Mouse (Mus musculus) intestine, embryonic 14.5 days (tissue): ENCODE data around the gene Wdhd1. TPM values are rescaled to one million over a fixed set of nuclear protein-coding genes. Genes with fewer than 3 reads are reported as not detected.

Experiments
- ATAC-seq: fragments of 200-750 bp; cut with Nextera tagmentation; replicated peaks from 2 replicates; pipeline ENCODE4 v1.8.0; 2017; ENCODE audit warnings: low read depth, moderate number of reproducible peaks, moderate TSS enrichment, moderate library complexity; ENCODE audit not compliant: low FRiP score, low TSS enrichment
- DNase-seq: peaks from one replicate; pipeline ENCODE4 v3.0.0-alpha.2; 2018; ENCODE audit warnings: low spot score
- H3K27ac ChIP-seq: fragments of 300-500 bp; sonication (generic); 2 replicates; pipeline ENCODE4 v1.5.1; 2014; ENCODE audit warnings: low read depth, mild to moderate bottlenecking, control low read depth
- H3K27me3 ChIP-seq: fragments of 300-500 bp; sonication (generic); replicated peaks from 2 replicates; pipeline ENCODE4 v1.6.1; 2014; ENCODE audit warnings: low read length, control low read depth; ENCODE audit not compliant: control insufficient read depth, insufficient read depth
- H3K36me3 ChIP-seq: fragments of 300-500 bp; sonication (generic); 2 replicates; pipeline ENCODE4 v1.6.1; 2014; ENCODE audit warnings: low read length, control low read depth; ENCODE audit not compliant: control insufficient read depth, insufficient read depth
- H3K4me1 ChIP-seq: fragments of 300-500 bp; sonication (generic); replicated peaks from 2 replicates; pipeline ENCODE4 v1.6.1; 2014; ENCODE audit warnings: low read length, control low read depth, mixed read lengths; ENCODE audit not compliant: control insufficient read depth, insufficient read depth
- H3K4me2 ChIP-seq: fragments of 300-500 bp; sonication (generic); 2 replicates; pipeline ENCODE4 v1.6.1; 2014; ENCODE audit warnings: low read length
- H3K4me3 ChIP-seq: fragments of 300-500 bp; sonication (generic); 2 replicates; pipeline ENCODE4 v1.5.1; 2014; ENCODE audit warnings: low read depth, low read length, control low read depth, mixed read lengths
- H3K9ac ChIP-seq: fragments of 300-500 bp; sonication (generic); 2 replicates; pipeline ENCODE4 v1.6.1; 2014; ENCODE audit warnings: mild to moderate bottlenecking, low read length
- H3K9me3 ChIP-seq: fragments of 300-500 bp; sonication (generic); 2 replicates; pipeline ENCODE4 v1.6.1; 2016; ENCODE audit warnings: low read length, control low read depth; ENCODE audit not compliant: control insufficient read depth
- WGBS: fragments of 180-500 bp; shearing (Covaris S2); extraction: QIAGEN DNeasy Blood & Tissue Kit; methylation state at CpG from one replicate; pipeline ENCODE4 v1.1.7; 2014; 5-methylcytosine and 5-hydroxymethylcytosine counted together
- polyA plus RNA-seq: library from polyadenylated mRNA; unstranded; fragments of >200 nt; fragmentation: Nextera tagmentation; extraction: Ambion mirVana; gene quantifications from 2 replicates; pipeline ENCODE4 v1.2.1, GENCODE M21; 2014

Wdhd1 gene
- polyA plus RNA-seq, 1 experiment from 2014 or later, result 34.8 TPM

GRCm38 (mm10) chr14:47287021-47287420 lies 10.4 kb upstream of the Wdhd1 start:
- H3K36me3 ChIP-seq, result peaks cover 15% of the 10 kb centered on the region
- DNase-seq (no peak), ATAC-seq (no peak)
- no peak overlapping the region for H3K4me3 ChIP-seq
- H3K9ac ChIP-seq, result no peak overlapping the region
- H3K4me1 ChIP-seq, result no peaks in the 10 kb centered on the region
- no peak overlapping the region for H3K27ac ChIP-seq
- WGBS, result 87% methylated on average over 5 of the region's 5 CpGs
- no peak overlapping the region for H3K4me2 ChIP-seq
- no peaks in the 10 kb centered on the region for H3K9me3 ChIP-seq
- H3K27me3 ChIP-seq, result no peaks in the 10 kb centered on the region

- no peak for DNase-seq
- Histone ChIP-seq H3K36me3 (peaks cover 15% of the 10 kb centered on the region), H3K4me3 (no peak overlapping the region), H3K27me3 (no peaks in the 10 kb centered on the region), H3K4me1 (no peaks in the 10 kb centered on the region), H3K9ac (no peak overlapping the region), H3K4me2 (no peak overlapping the region), H3K9me3 (no peaks in the 10 kb centered on the region), H3K27ac (no peak overlapping the region)
- ATAC-seq, result no peak
- WGBS, result 79% methylated on average over 1 of the region's 1 CpGs
Observed at GRCm38 (mm10) chr14:47286215-47286614, 9.6 kb upstream of the Wdhd1 start.

- Histone ChIP-seq H3K27me3 (no peaks in the 10 kb centered on the region), H3K4me2 (no peak overlapping the region), H3K9me3 (no peaks in the 10 kb centered on the region), H3K4me3 (no peak overlapping the region), H3K4me1 (no peaks in the 10 kb centered on the region), H3K9ac (no peak overlapping the region), H3K27ac (no peak overlapping the region), H3K36me3 (peaks cover 10% of the 10 kb centered on the region)
- 97% methylated on average over 2 of the region's 2 CpGs for WGBS
- ATAC-seq, result no peak
- DNase-seq, result no peak
Observed at GRCm38 (mm10) chr14:47285271-47285670, 8.6 kb upstream of the Wdhd1 start.

- no peak overlapping the region for H3K9ac ChIP-seq
- WGBS, result 64% methylated on average over 7 of the region's 7 CpGs
- no peak overlapping the region for H3K4me3 ChIP-seq
- ATAC-seq (no peak), DNase-seq (no peak)
- H3K4me1 ChIP-seq, result no peaks in the 10 kb centered on the region
- no peak overlapping the region for H3K4me2 ChIP-seq
- no peak overlapping the region for H3K27ac ChIP-seq
- no peaks in the 10 kb centered on the region for H3K27me3 ChIP-seq
- no peaks in the 10 kb centered on the region for H3K9me3 ChIP-seq
- H3K36me3 ChIP-seq, result no peaks in the 10 kb centered on the region
Observed at GRCm38 (mm10) chr14:47283568-47283967, 6.9 kb upstream of the Wdhd1 start.

- Histone ChIP-seq H3K4me1 (peaks cover 7% of the 10 kb centered on the region), H3K27me3 (no peaks in the 10 kb centered on the region), H3K4me3 (no peak overlapping the region), H3K9me3 (no peaks in the 10 kb centered on the region), H3K27ac (no peak overlapping the region), H3K9ac (no peak overlapping the region), H3K4me2 (no peak overlapping the region), H3K36me3 (no peaks in the 10 kb centered on the region)
- no peak for ATAC-seq
- no peak for DNase-seq
- 86% methylated on average over 4 of the region's 4 CpGs for WGBS
Observed at GRCm38 (mm10) chr14:47281535-47281934, 4.9 kb upstream of the Wdhd1 start.

- DNase-seq, result no peak
- Histone ChIP-seq H3K27me3 (no peaks in the 10 kb centered on the region), H3K9me3 (no peaks in the 10 kb centered on the region), H3K9ac (no peak overlapping the region), H3K4me2 (no peak overlapping the region), H3K4me1 (peaks cover 12% of the 10 kb centered on the region), H3K36me3 (peaks cover 2% of the 10 kb centered on the region; the same call in 1 of the 2 replicates), H3K4me3 (no peak overlapping the region), H3K27ac (no peak overlapping the region)
- ATAC-seq, result no peak
- WGBS, result 78% methylated on average over 2 of the region's 2 CpGs
Observed at GRCm38 (mm10) chr14:47279058-47279457, 2.4 kb upstream of the Wdhd1 start.

- no peaks in the 10 kb centered on the region for H3K27me3 ChIP-seq
- H3K27ac ChIP-seq, result peak overlapping the region; percentile 97
- peak overlapping the region; percentile 86 for H3K9ac ChIP-seq
- peaks cover 12% of the 10 kb centered on the region for H3K4me1 ChIP-seq
- peak overlapping the region; percentile 93 for H3K4me3 ChIP-seq
- DNase-seq (peak; percentile 72), ATAC-seq (peak; percentile 47; the same call in 1 of the 2 replicates)
- H3K36me3 ChIP-seq, result peaks cover 24% of the 10 kb centered on the region
- H3K9me3 ChIP-seq, result no peaks in the 10 kb centered on the region
- WGBS, result 2% methylated on average over 22 of the region's 22 CpGs
- peak overlapping the region; percentile 77 for H3K4me2 ChIP-seq
Observed at GRCm38 (mm10) chr14:47276036-47276603, 537 bp downstream of the Wdhd1 start.

GRCm38 (mm10) chr14:47275417-47275816 lies 1.2 kb downstream of the Wdhd1 start:
- ATAC-seq, result no peak
- H3K27me3 ChIP-seq, result no peaks in the 10 kb centered on the region
- H3K27ac ChIP-seq, result no peak overlapping the region
- H3K4me1 ChIP-seq, result peaks cover 12% of the 10 kb centered on the region
- no peaks in the 10 kb centered on the region for H3K9me3 ChIP-seq
- peak overlapping the region; percentile 86 for H3K9ac ChIP-seq
- H3K4me3 ChIP-seq, result peak overlapping the region; percentile 93
- DNase-seq, result no peak
- H3K36me3 ChIP-seq, result peaks cover 31% of the 10 kb centered on the region
- WGBS, result 24% methylated on average over 3 of the region's 3 CpGs
- H3K4me2 ChIP-seq, result peak overlapping the region; percentile 77

GRCm38 (mm10) chr14:47273751-47274150 lies 2.9 kb downstream of the Wdhd1 start:
- H3K27ac ChIP-seq, result no peak overlapping the region
- WGBS, result 88% methylated on average over 3 of the region's 3 CpGs
- peaks cover 12% of the 10 kb centered on the region for H3K4me1 ChIP-seq
- H3K4me2 ChIP-seq, result no peak overlapping the region
- H3K36me3 ChIP-seq, result peaks cover 47% of the 10 kb centered on the region
- H3K9ac ChIP-seq, result no peak overlapping the region
- DNase-seq (no peak), ATAC-seq (no peak)
- H3K4me3 ChIP-seq, result no peak overlapping the region
- no peaks in the 10 kb centered on the region for H3K9me3 ChIP-seq
- no peaks in the 10 kb centered on the region for H3K27me3 ChIP-seq
